Mouse (Mus musculus) G1E-ER4 (cell line): ENCODE results near the gene Sinhcaf. TPM values are rescaled to one million over a fixed set of nuclear protein-coding genes. Genes with fewer than 3 reads are reported as not detected.

ENCODE experiments used
- GATA1 ChIP-seq: IDR thresholded peaks from one replicate; pipeline ENCODE4 v1.8.0; 2012; ENCODE audit warnings: low read length, inconsistent platforms
- polyA plus RNA-seq: library from polyadenylated mRNA; stranded (reverse); fragments of >175 nt; gene quantifications from 2 replicates; pipeline ENCODE4 v1.2.3, GENCODE M21; 2012

Sinhcaf gene
- 12.1 and 22.5 TPM in 2 replicates for polyA plus RNA-seq

- no peak for TF ChIP-seq GATA1
Measured at GRCm38 (mm10) chr6:148946409-148946742, at the start of gene Sinhcaf. TSS of gene Sinhcaf (minus strand) at chr6:148946467.

- TF ChIP-seq GATA1, result no peak
Measured at GRCm38 (mm10) chr6:148994327-148994999, 48.2 kb upstream of the Sinhcaf start.

- TF ChIP-seq GATA1, result no peak
Measured at GRCm38 (mm10) chr6:148993117-148994077, 47.1 kb upstream of the Sinhcaf start.

GRCm38 (mm10) chr6:148992373-148993116 is 46.3 kb upstream of the Sinhcaf start:
- TF ChIP-seq GATA1, result no peak

GRCm38 (mm10) chr6:148991660-148992372 is 45.5 kb upstream of the Sinhcaf start:
- TF ChIP-seq GATA1, result no peak

- TF ChIP-seq GATA1, result no peak
Measured at GRCm38 (mm10) chr6:148986003-148986402, 39.7 kb upstream of the Sinhcaf start.

- TF ChIP-seq GATA1, result no peak
Measured at GRCm38 (mm10) chr6:148980495-148980894, 34.2 kb upstream of the Sinhcaf start.

- TF ChIP-seq GATA1, result no peak
Measured at GRCm38 (mm10) chr6:148975096-148975495, 28.8 kb upstream of the Sinhcaf start.

- no peak for TF ChIP-seq GATA1
Measured at GRCm38 (mm10) chr6:148972891-148973290, 26.6 kb upstream of the Sinhcaf start.

GRCm38 (mm10) chr6:148972059-148972848 is 26.0 kb upstream of the Sinhcaf start:
- no peak for TF ChIP-seq GATA1

GRCm38 (mm10) chr6:148971385-148971940 is 25.2 kb upstream of the Sinhcaf start:
- TF ChIP-seq GATA1, result no peak

- TF ChIP-seq GATA1, result no peak
Measured at GRCm38 (mm10) chr6:148961285-148961684, 15.0 kb upstream of the Sinhcaf start.

GRCm38 (mm10) chr6:148959540-148960238 is 13.4 kb upstream of the Sinhcaf start:
- no peak for TF ChIP-seq GATA1
